Mouse (Mus musculus): Measurements from ENCODE around the gene Gm28360.
"Not testable (repeated sequence)": the region's sequence is repeated elsewhere in the genome, so short reads cannot be mapped to it uniquely, and the experiment has no call there.

Gm28360 gene

DNA sequence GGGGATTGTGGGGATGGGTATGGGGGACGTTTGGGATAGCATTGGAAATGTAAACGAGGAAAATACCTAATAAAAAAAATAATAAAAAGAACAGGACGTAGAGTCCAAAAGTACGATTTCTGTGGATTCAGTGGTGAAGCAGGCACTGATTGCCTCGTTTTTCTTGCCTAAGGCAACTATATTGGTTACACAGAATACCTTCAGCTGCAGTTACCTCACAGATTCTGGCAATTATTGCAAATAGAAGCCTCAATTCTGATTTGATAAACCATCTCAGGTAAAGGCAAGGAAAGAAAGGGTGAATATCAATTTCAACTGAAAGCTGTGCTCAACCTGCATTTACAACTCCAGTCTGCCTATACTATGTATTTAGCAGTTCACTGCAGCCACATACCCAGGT is at the start of gene Gm28360:
Gm28360 (plus strand) TSS at position 301 of the 400 bp plus-strand sequence.
- not testable (repeated sequence) for DNase-seq (ENCODE audit: low read depth)

- DNase-seq (ENCODE audit: low read depth): not testable (repeated sequence)
Observed at GRCm38 (mm10) chr1:117780833-117781232, 49.0 kb upstream of the Gm28360 start, which contains the start of gene B020011L13Rik. Gene B020011L13Rik, plus strand, starts transcription at chr1:117781133.

DNA sequence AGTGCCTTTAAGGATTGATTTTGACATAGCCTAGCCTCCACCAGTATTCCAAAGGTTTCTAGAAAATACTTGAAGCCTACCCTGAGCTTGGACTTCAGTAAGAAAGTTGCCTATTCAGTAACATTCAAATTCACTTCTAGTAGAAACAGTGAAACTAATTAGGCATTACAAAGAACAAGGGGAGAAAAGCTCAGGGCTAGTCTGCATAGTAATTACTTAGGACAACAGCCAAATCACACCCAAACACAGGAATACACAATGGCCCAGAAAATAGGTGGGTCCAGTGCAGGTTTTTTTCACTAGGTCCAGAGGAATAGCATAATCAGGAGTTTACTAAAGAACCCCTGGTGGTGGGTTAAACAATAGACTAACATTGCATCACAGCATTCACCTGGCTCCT is 13.6 kb upstream of the Gm28360 start:
- DNase-seq (ENCODE audit: low read depth): not testable (repeated sequence)

DNA sequence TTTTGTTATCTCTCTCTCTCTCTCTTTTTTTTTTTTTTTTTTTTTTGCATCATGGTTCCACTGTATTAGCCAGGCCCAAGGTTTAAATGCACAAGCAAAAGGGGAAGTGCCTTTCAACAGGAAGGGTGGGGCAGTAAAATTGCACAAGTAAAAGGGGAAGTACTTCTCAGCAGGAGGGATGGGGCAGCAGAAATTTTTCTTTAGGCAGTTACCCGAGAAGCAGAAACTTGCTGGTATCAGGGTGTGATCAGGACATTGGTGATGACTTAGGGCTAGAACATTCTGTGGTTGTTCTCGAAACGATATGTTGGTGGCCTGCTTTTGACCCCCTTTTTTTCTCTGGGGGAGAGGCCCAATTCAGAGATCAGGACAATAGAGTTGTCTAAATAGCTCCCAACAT is 21.8 kb downstream of the Gm28360 start:
- DNase-seq (ENCODE audit: low read depth): not testable (repeated sequence)
